Mouse (Mus musculus) stomach, postnatal 0 days (tissue): ENCODE results near the gene Polr2b. TPM values are rescaled to one million over a fixed set of nuclear protein-coding genes. Genes with fewer than 3 reads are reported as not detected.

Experiments
- ATAC-seq: fragments of 200-750 bp; cut with Nextera tagmentation; 2 replicates; pipeline ENCODE4 v1.8.0; 2017; ENCODE audit not compliant: low FRiP score, low TSS enrichment
- DNase-seq: peaks from one replicate; pipeline ENCODE4 v3.0.0-alpha.2; 2016; ENCODE audit warnings: low spot score
- H3K27ac ChIP-seq: fragments of 300-500 bp; sonication (generic); replicated peaks from 2 replicates; pipeline ENCODE4 v1.5.1; 2014; ENCODE audit warnings: mild to moderate bottlenecking, control low read depth
- H3K27me3 ChIP-seq: fragments of 300-500 bp; sonication (generic); 2 replicates; pipeline ENCODE4 v1.6.1; 2014; ENCODE audit warnings: low read length; ENCODE audit not compliant: control insufficient read depth, insufficient read depth
- H3K36me3 ChIP-seq: fragments of 300-500 bp; sonication (generic); 2 replicates; pipeline ENCODE4 v1.6.1; 2014; ENCODE audit warnings: low read length, mixed read lengths; ENCODE audit not compliant: control insufficient read depth, insufficient read depth
- H3K4me1 ChIP-seq: fragments of 300-500 bp; sonication (generic); replicated peaks from 2 replicates; pipeline ENCODE4 v1.6.1; 2014; ENCODE audit warnings: antibody characterized with exemption; ENCODE audit not compliant: control insufficient read depth, insufficient read depth
- H3K4me2 ChIP-seq: fragments of 300-500 bp; sonication (generic); replicated peaks from 2 replicates; pipeline ENCODE4 v1.6.1; 2014; ENCODE audit warnings: low read depth, mild to moderate bottlenecking, control low read depth, moderate library complexity
- H3K4me3 ChIP-seq: fragments of 300-500 bp; sonication (generic); 2 replicates; pipeline ENCODE4 v1.5.1; 2014; ENCODE audit warnings: low read depth, low read length, control low read depth
- H3K9ac ChIP-seq: fragments of 300-500 bp; sonication (generic); 2 replicates; pipeline ENCODE4 v1.6.1; 2014; ENCODE audit warnings: mild to moderate bottlenecking, low read length, control low read depth, mixed read lengths
- H3K9me3 ChIP-seq: fragments of 300-500 bp; sonication (generic); 2 replicates; pipeline ENCODE4 v1.6.1; 2016; ENCODE audit warnings: low read length; ENCODE audit not compliant: control insufficient read depth
- CTCF ChIP-seq: IDR thresholded peaks from 2 replicates; pipeline ENCODE4 v1.5.1; 2016; ENCODE audit warnings: antibody characterized with exemption, low read depth, mild to moderate bottlenecking, moderate library complexity
- EP300 ChIP-seq: optimal IDR thresholded peaks from 2 replicates; pipeline ENCODE3; 2016; ENCODE audit warnings: antibody characterized with exemption
- WGBS: fragments of 180-500 bp; shearing (Covaris S2); extraction: QIAGEN DNeasy Blood & Tissue Kit; methylation state at CpG from one replicate; pipeline ENCODE4 v1.1.7; 2014; 5-methylcytosine and 5-hydroxymethylcytosine counted together
- polyA plus RNA-seq: library from polyadenylated mRNA; unstranded; fragments of >200 nt; fragmentation: Nextera tagmentation; extraction: Ambion mirVana; gene quantifications from 2 replicates; pipeline ENCODE4 v1.2.1, GENCODE M21; 2015

Gene Polr2b
- polyA plus RNA-seq, 1 experiment from 2014 or later = 23.5 TPM

DNA sequence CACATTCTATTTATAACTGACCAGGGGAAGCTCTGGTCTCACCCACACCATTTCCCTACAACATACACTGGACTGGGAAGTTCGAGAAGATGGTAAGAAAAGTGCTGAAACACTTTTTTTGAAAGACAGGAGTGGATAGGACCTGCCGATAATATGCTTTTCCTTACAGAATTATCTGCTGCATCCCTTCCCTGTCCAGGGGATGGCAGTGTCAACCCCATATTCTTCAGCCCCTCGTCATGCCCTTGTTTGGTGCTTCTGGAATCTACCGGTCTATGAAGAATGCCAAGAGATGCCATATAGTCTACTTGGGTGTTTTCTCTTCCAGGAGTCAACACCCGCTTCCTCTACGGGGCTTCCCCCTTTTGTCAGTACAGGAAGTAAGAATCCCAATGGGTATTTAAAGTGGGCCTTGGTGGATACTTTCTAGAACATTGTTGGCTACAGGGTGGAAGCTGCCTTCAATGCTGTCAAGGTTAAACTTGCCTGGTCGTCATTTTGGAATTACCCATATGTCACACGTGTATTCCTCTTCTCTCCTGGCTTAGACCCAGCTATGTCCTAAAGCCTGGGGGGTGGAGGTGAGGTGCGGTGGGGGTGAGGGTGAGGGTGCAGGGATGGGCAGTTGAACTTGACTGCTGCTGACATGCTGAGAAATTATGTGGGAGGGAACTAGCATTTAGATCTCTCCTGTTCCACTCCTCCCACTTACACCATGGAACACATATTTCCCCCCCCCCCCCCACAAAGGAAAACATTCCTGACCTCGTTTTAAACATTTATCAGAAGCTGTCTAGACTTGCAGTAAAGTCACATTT is 76.9 kb downstream of the Polr2b start:
- Histone ChIP-seq H3K4me1 (peaks cover 4% of the 10 kb centered on the region; the same call in 1 of the 2 replicates), H3K4me2 (no peak overlapping the region), H3K36me3 (no peaks in the 10 kb centered on the region; the same call in 1 of the 2 replicates), H3K9me3 (no peaks in the 10 kb centered on the region), H3K27me3 (no peaks in the 10 kb centered on the region), H3K4me3 (no peak overlapping the region), H3K27ac (peak overlapping the region; percentile 36; the same call in 1 of the 2 replicates), H3K9ac (no peak overlapping the region)
- WGBS = 48% methylated on average over 10 of the region's 10 CpGs
- DNase-seq (no peak), ATAC-seq (peak; percentile 34; the same call in 1 of the 2 replicates)
- peak; percentile 51 for TF ChIP-seq CTCF
- TF ChIP-seq EP300 = no peak

- H3K27ac ChIP-seq = peak overlapping the region; percentile 41; the same call in 1 of the 2 replicates
- peaks cover 4% of the 10 kb centered on the region; the same call in 1 of the 2 replicates for H3K4me1 ChIP-seq
- no peaks in the 10 kb centered on the region for H3K27me3 ChIP-seq
- no peak for DNase-seq
- TF ChIP-seq CTCF = no peak
- no peak overlapping the region for H3K9ac ChIP-seq
- H3K4me3 ChIP-seq = no peak overlapping the region
- H3K4me2 ChIP-seq = no peak overlapping the region
- 51% methylated on average over 8 of the region's 8 CpGs for whole genome bisulfite sequencing
- H3K9me3 ChIP-seq = no peaks in the 10 kb centered on the region
- peak; percentile 49; the same call in 1 of the 2 replicates for ATAC-seq
- no peaks in the 10 kb centered on the region; the same call in 1 of the 2 replicates for H3K36me3 ChIP-seq
These were observed 77.4 kb downstream of the Polr2b start for GRCm38 (mm10) chr5:77387414-77387704.

GRCm38 (mm10) chr5:77388359-77388758 is 78.4 kb downstream of the Polr2b start:
- Histone ChIP-seq H3K9me3 (no peaks in the 10 kb centered on the region), H3K9ac (no peak overlapping the region), H3K36me3 (no peaks in the 10 kb centered on the region; the same call in 1 of the 2 replicates), H3K4me3 (no peak overlapping the region), H3K4me1 (peaks cover 4% of the 10 kb centered on the region; the same call in 1 of the 2 replicates), H3K27me3 (no peaks in the 10 kb centered on the region), H3K27ac (no peak overlapping the region), H3K4me2 (no peak overlapping the region)
- TF ChIP-seq CTCF = no peak
- TF ChIP-seq EP300 = no peak
- ATAC-seq (no peak), DNase-seq (no peak)
- WGBS = 82% methylated on average over 6 of the region's 6 CpGs

GRCm38 (mm10) chr5:77390272-77390671 is 80.3 kb downstream of the Polr2b start:
- Histone ChIP-seq H3K9ac (no peak overlapping the region), H3K27ac (no peak overlapping the region), H3K4me2 (no peak overlapping the region), H3K27me3 (no peaks in the 10 kb centered on the region), H3K4me3 (no peak overlapping the region), H3K36me3 (no peaks in the 10 kb centered on the region; the same call in 1 of the 2 replicates), H3K4me1 (peaks cover 4% of the 10 kb centered on the region; the same call in 1 of the 2 replicates), H3K9me3 (no peaks in the 10 kb centered on the region)
- TF ChIP-seq EP300 = no peak
- TF ChIP-seq CTCF = no peak
- DNase-seq (no peak), ATAC-seq (no peak)
- 88% methylated on average over 2 of the region's 2 CpGs for WGBS

DNA sequence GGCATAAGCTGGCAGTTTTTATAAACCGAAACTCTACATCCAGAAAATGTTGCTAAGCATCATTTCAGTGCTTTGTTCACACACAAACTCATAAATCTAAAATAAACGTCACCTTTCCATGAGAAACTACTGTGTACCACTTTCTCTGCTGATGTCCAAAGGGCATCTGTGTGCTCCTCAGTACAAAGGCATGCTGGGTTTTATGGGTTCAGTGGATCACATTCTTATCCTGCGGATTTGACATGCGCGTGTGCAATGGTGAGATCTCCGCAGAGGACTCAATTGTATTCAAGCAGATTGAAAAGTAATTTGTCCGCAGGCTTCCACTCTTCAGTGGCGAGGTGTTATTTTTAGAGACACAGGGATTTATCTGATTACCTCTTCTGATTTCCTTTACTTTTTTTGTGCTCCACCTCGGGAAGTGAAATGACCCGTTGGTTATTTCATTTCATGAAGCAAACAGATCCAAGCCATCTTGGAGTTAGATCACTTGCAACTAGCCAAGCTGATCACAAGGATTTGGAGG is 83.2 kb downstream of the Polr2b start:
- Histone ChIP-seq H3K36me3 (no peaks in the 10 kb centered on the region; the same call in 1 of the 2 replicates), H3K4me2 (no peak overlapping the region), H3K27me3 (no peaks in the 10 kb centered on the region), H3K9me3 (no peaks in the 10 kb centered on the region), H3K4me3 (no peak overlapping the region), H3K9ac (no peak overlapping the region), H3K27ac (no peak overlapping the region), H3K4me1 (no peaks in the 10 kb centered on the region)
- DNase-seq (no peak), ATAC-seq (no peak)
- TF ChIP-seq CTCF (no peak), EP300 (no peak)
- WGBS = 87% methylated on average over 10 of the region's 10 CpGs

DNA sequence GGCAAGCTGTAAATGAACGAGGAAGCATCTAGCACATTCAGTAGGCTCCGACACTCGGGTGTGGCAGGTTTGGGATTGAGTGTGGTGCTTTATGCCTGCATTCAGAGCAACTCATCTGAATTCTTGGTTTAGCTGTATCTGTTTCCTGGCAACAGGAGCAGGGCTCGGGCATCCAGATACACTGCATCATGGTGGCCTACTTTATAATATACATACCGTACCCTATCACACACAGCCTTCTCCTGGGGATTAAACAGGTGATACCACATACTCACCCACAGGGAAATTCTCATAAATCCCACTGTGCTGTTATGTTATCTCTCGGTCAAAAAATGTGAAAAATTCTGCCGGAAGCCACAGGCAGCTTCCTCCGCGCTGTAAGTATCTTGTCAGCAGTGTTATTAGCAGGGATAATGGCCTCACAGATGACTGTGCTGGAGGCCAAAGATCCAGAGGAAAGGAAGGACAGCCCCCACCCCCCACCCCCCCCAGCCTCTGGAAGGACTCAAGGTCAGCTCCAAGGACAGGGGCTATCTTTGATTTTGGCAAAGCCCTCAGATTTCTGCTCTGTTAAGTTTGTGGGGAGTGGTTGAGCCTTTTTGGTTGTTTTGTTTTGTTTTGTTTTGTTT is 84.2 kb downstream of the Polr2b start:
- no peak overlapping the region for H3K4me2 ChIP-seq
- H3K9ac ChIP-seq = no peak overlapping the region
- TF ChIP-seq EP300 (no peak), CTCF (no peak)
- DNase-seq (no peak), ATAC-seq (no peak)
- no peaks in the 10 kb centered on the region for H3K9me3 ChIP-seq
- no peak overlapping the region for H3K27ac ChIP-seq
- 0 out of 2 replicates have a peak, but pooled peaks cover 7% of the 10 kb centered on the region for H3K4me1 ChIP-seq
- H3K27me3 ChIP-seq = no peaks in the 10 kb centered on the region
- 72% methylated on average over 9 of the region's 9 CpGs for WGBS
- no peak overlapping the region for H3K4me3 ChIP-seq
- H3K36me3 ChIP-seq = no peaks in the 10 kb centered on the region; the same call in 1 of the 2 replicates
